Mouse (Mus musculus): Measurements from ENCODE around the gene Gm10337.

Gene Gm10337

GRCm38 (mm10) chr15:102552599-102552998 is 49.1 kb downstream of the Gm10337 start:
- DNase-seq (ENCODE audit: low spot score) = no peak

Measured in layer of hippocampus, adult 11-12 months (tissue).